Mouse (Mus musculus) liver, embryonic 16.5 days (tissue): ENCODE measurements around the gene Tbc1d22a. TPM values are rescaled to one million over a fixed set of nuclear protein-coding genes. Genes with fewer than 3 reads are reported as not detected.

Experiments
- ATAC-seq: fragments of 200-750 bp; cut with Nextera tagmentation; 2 replicates; pipeline ENCODE4 v1.8.0; 2017; ENCODE audit warnings: low read depth, mild to moderate bottlenecking, moderate number of reproducible peaks, moderate library complexity
- H3K27ac ChIP-seq: fragments of 300-500 bp; sonication (generic); 2 replicates; pipeline ENCODE4 v1.5.1; 2014; ENCODE audit warnings: mild to moderate bottlenecking, low read length
- H3K27me3 ChIP-seq: fragments of 300-500 bp; sonication (generic); 2 replicates; pipeline ENCODE4 v1.6.1; 2014; ENCODE audit warnings: low read depth, low read length, mixed read lengths; ENCODE audit not compliant: control insufficient read depth, insufficient read depth
- H3K36me3 ChIP-seq: fragments of 300-500 bp; sonication (generic); 2 replicates; pipeline ENCODE4 v1.6.1; 2014; ENCODE audit warnings: mild to moderate bottlenecking; ENCODE audit not compliant: control insufficient read depth, insufficient read depth
- H3K4me1 ChIP-seq: fragments of 300-500 bp; sonication (generic); 2 replicates; pipeline ENCODE4 v1.6.1; 2014; ENCODE audit warnings: low read depth, low read length, mixed read lengths; ENCODE audit not compliant: control insufficient read depth
- H3K4me2 ChIP-seq: fragments of 300-500 bp; sonication (generic); 2 replicates; pipeline ENCODE4 v1.6.1; 2014; ENCODE audit warnings: low read depth, low read length, mixed read lengths
- H3K4me3 ChIP-seq: fragments of 300-500 bp; sonication (generic); 2 replicates; pipeline ENCODE4 v1.5.1; 2014; ENCODE audit warnings: low read depth, mild to moderate bottlenecking, low read length
- H3K9ac ChIP-seq: fragments of 300-500 bp; sonication (generic); 2 replicates; pipeline ENCODE4 v1.6.1; 2014; ENCODE audit warnings: low read depth, low read length
- H3K9me3 ChIP-seq: fragments of 300-500 bp; sonication (generic); replicated peaks from 2 replicates; pipeline ENCODE4 v1.6.1; 2016; ENCODE audit warnings: low read length; ENCODE audit not compliant: control insufficient read depth
- WGBS: fragments of 180-500 bp; shearing (Covaris S2); extraction: QIAGEN DNeasy Blood & Tissue Kit; methylation state at CpG from one replicate; pipeline ENCODE4 v1.1.7; 2014; ENCODE audit not compliant: insufficient replicate concordance; 5-methylcytosine and 5-hydroxymethylcytosine counted together
- polyA plus RNA-seq: library from polyadenylated mRNA; unstranded; fragments of >200 nt; fragmentation: Nextera tagmentation; extraction: Ambion mirVana; gene quantifications from 2 replicates; pipeline ENCODE4 v1.2.1, GENCODE M21; 2015

Gene Tbc1d22a
- polyA plus RNA-seq = 6.8 and 8.1 TPM in 2 replicates

DNA sequence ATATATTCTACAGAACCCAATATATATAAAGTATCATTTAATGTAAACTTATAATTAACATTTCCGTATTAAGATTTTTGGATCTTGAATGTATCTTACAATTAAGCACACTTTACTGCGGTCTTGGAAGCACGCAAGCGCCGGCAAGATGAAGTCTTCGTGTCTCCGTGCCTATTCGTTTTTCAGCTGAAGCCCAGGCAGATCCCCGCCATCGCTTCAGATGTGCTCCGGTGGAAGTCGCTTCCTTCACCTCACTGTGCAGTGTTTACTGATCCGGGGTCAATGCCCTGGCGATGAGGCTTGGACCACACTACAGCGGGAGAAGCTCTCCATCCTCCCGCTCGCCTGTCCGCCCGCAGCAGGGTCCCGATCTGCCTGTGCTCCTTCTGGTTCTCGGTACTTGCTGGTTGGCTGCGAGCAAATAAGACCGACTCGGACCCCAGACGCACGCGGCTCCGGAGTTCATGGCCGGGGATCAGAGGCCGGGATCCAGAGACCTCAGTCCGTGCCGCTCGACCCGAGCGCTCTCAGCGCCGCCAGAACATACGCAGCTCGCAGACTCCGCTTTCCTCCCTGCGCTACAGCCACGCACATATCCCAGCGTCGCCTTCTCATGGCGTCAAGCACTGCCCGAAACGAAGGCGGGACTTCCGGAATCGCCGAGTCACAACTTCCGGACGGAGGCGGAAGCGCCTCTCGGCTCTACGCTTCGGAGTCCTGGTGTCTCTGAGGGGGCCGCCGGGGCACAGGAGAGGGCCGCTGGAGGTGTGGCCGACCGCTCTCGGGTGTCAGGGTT, at the start of gene Tbc1d22a:
TSS of gene Tbc1d22a (plus strand) at position 707 of the 796 bp plus-strand sequence.
- Histone ChIP-seq H3K4me3 (peak within 1 kb of the TSS; percentile 90), H3K9ac (peak within 1 kb of the TSS; percentile 92), H3K4me1 (peaks cover 16% of the 10 kb centered on the region), H3K27ac (peak within 1 kb of the TSS; percentile 92), H3K27me3 (no peaks in the 10 kb centered on the region), H3K36me3 (no peaks in the 10 kb centered on the region; the same call in 1 of the 2 replicates), H3K9me3 (no peaks in the 10 kb centered on the region), H3K4me2 (peak within 1 kb of the TSS; percentile 82)
- ATAC-seq = peak; percentile 87
- WGBS = under 1% methylated on average over 64 of the region's 64 CpGs

DNA sequence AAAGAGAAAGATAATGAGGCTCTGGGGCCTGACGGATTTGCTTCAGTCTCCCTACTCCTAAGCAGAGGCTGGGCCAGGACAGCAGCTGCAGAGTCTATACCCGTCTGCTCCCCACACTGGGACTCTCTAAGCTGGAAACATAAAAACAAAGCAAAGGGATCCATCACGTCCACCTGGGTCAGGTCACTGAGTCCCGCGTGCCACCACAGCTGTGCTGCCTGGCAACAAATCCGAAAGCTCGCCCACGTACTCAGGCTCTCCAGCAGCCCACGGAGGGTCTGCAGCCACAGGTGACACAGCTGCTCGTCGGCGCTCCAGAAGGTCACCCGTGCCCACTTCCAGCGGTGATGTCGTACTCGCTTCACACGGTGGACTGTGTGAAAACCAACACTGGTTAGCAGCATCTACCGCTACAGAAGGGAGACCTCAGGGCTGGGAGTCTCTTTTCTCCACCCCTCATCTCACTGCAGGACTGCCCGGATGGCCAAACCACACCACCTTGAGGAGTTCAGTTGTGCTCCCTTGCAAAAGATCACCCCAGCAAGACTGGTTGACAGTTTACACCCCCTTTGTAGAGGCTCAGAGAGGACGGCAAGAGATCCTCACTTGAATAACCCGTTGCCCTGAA, 49.4 kb upstream of the Tbc1d22a start:
- 77% methylated on average over 21 of the region's 21 CpGs for WGBS
- Histone ChIP-seq H3K4me2 (no peak overlapping the region), H3K27ac (no peak overlapping the region), H3K9me3 (no peaks in the 10 kb centered on the region), H3K9ac (no peak overlapping the region), H3K36me3 (no peaks in the 10 kb centered on the region), H3K4me3 (no peak overlapping the region), H3K27me3 (no peaks in the 10 kb centered on the region), H3K4me1 (no peaks in the 10 kb centered on the region)
- no peak for ATAC-seq

DNA sequence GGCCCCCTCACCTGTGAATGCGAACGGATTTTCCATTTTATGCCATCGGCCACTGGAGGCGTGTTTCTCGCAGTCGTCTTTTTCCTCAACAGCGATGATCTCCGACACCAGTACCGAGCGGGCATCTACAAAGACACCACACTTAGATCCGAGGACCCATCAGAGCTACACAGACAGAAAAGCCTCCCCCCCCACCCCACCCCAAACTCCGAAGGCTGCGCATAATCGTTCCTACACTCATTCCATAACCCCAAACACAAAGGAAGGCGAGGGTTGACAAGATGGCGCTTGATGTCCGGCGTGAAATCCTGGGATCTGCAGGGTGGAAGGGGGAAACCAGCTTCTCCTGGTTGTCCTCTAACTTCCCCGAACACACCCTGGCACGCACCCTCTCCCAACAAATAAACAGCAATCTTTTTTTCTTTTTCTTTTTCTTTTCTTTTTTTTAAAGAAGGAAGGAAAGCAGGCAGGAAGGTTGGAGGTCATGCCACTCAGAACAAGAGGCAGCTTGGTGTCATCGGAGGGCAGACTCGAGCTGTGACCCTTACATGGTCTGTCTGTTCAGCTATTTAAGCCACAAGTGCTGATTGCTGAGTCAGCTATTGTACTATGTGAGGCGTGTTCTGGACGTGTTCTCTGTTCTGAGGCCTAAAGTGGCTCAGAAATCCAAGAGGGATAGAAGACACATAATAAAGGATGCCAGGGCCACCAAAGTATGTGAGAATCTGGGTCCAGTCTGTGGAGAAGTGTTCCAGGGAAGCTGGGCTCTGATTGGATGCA, 48.3 kb upstream of the Tbc1d22a start:
- no peaks in the 10 kb centered on the region for H3K4me1 ChIP-seq
- H3K27me3 ChIP-seq = no peaks in the 10 kb centered on the region
- H3K4me3 ChIP-seq = no peak overlapping the region
- no peaks in the 10 kb centered on the region for H3K36me3 ChIP-seq
- no peaks in the 10 kb centered on the region for H3K9me3 ChIP-seq
- H3K9ac ChIP-seq = no peak overlapping the region
- no peak overlapping the region for H3K4me2 ChIP-seq
- no peak for ATAC-seq
- WGBS = 72% methylated on average over 24 of the region's 24 CpGs
- no peak overlapping the region for H3K27ac ChIP-seq

DNA sequence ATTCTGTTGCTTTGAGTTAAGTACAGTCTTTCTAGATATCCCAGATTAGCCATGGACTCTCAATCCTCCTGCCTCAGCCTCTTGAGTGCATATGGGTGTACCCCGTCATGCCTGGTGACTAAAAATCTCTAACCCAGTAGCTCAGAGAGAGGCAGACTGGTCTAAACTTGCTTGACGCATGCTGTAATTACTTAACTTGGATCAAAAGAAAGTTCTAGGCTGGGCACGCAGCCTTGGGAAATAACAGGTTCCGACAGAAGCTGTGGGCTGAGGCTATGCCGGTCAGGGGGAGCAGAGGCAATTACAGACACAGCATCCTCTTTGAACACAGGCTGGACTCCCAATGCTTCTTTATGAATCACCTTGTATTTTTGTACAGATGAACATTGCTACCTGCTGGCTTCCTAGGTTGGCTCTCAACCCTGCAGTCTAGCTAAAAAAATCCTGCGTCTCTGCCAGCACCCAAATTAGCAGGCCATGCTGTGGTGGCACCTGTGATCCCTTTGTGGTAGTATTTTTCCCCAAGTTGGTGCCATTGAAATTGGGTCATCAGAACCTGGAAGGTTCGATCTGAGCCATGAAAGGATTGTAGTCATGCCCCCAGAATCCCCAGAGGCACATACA, 47.1 kb upstream of the Tbc1d22a start:
- Histone ChIP-seq H3K4me2 (no peak overlapping the region), H3K27me3 (no peaks in the 10 kb centered on the region), H3K9me3 (no peaks in the 10 kb centered on the region), H3K27ac (no peak overlapping the region), H3K4me3 (no peak overlapping the region), H3K36me3 (no peaks in the 10 kb centered on the region), H3K4me1 (no peaks in the 10 kb centered on the region), H3K9ac (no peak overlapping the region)
- no peak for ATAC-seq
- 75% methylated on average over 7 of the region's 7 CpGs for WGBS

DNA sequence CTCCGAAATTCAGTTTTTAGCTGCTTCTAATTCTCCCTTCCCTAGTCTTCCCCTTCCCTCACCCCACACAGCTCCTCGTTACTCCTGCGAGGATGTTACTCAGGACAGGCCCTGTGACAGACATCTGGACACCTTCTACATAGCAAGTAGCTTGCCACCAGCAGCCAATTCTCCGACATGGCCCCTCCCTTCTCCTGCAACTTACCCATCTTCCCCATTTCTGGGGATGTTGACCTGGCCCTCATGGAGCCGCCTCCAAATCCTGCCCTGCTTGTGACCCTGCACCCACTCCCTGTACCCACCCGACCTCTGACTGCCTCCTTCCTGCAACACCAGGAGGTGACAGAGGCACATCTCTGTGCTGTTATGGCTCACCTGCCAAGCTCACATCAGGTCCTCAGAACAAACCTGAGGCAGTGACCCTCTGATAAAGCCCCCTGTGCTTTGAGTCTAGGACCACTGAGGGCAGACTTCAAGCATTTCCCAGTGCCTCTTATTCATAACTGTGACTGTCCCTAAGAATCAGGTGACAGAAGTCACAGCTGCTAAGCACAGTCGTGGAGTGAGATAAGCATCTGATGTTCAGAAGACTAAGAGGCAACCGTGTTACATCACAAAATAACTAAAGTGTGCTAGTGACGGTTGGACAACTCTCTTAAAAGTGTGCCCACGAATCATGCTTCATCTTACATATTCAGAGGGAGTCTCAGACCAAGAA, 46.3 kb upstream of the Tbc1d22a start:
- no peaks in the 10 kb centered on the region for H3K4me1 ChIP-seq
- H3K27ac ChIP-seq = no peak overlapping the region
- no peak overlapping the region for H3K4me2 ChIP-seq
- no peaks in the 10 kb centered on the region for H3K27me3 ChIP-seq
- WGBS = 55% methylated on average over 10 of the region's 10 CpGs
- H3K4me3 ChIP-seq = no peak overlapping the region
- H3K36me3 ChIP-seq = no peaks in the 10 kb centered on the region
- no peaks in the 10 kb centered on the region for H3K9me3 ChIP-seq
- peak; percentile 22; the same call in 1 of the 2 replicates for ATAC-seq
- H3K9ac ChIP-seq = no peak overlapping the region

DNA sequence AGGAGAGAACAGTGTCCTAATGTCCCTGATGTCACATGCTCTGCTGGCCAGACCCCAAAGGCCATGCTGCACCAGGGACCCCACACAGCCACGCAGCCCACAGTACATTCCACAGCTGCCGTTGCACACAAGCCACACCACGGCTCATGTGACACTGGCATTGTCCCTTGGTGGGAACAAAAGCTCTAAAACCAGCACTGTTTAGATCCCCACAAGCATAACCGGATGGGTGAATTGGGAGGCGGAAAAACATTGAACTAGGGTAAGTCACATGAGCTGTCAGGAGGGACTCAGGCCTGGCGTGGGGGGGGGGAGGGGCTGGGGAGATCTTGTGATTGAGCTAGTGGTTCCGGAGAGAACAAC, 45.8 kb upstream of the Tbc1d22a start:
- H3K4me2 ChIP-seq = no peak overlapping the region
- 34% methylated on average over 7 of the region's 7 CpGs for WGBS
- H3K36me3 ChIP-seq = no peaks in the 10 kb centered on the region
- no peaks in the 10 kb centered on the region for H3K27me3 ChIP-seq
- no peaks in the 10 kb centered on the region for H3K9me3 ChIP-seq
- ATAC-seq = 0 out of 2 replicates have a peak, but pooled peaks have one; percentile 7
- no peak overlapping the region for H3K9ac ChIP-seq
- H3K27ac ChIP-seq = no peak overlapping the region
- no peaks in the 10 kb centered on the region; the same call in 1 of the 2 replicates for H3K4me1 ChIP-seq
- no peak overlapping the region for H3K4me3 ChIP-seq

DNA sequence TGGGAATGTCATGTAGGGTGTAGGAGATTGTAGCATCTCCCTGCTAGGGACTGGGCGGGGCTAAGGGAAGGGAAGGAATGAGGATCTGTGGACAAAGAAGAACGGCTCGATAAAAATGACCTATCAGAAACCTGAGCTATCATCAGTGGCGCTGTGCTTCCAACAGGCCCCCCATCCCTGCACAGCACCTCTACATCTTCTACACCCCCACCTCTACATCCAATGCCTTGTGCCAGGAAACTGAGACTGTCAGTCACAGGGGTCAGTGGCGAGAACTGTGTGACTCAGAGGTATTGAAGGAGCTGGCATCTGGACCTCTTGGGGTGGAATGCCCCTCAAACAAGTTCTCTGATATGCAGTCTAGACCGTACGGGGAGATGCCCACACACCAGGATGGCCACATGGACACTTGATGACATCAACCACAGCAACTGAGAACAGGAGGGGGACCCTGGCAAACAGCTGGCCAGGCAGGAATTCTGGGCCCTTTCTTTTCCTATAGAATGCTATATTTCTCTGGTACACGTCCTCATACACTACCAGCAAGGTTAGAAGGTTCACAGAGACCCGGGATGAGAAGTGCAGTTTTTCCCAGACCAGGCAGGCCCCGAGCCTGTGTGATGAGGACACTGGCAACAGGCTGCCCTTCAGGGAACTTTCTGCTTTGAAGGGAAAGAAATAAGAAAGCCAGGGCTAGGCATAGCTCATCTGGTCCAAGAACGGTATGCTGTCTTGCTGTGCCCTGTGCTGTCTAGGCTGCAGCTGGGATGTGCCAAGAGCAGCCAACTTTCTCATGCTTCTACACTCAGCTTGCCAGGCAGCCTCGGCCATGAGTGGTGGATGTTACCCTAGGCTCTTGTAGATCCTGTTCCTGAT, 45.1 kb upstream of the Tbc1d22a start:
- Histone ChIP-seq H3K36me3 (no peaks in the 10 kb centered on the region), H3K4me1 (no peaks in the 10 kb centered on the region; the same call in 1 of the 2 replicates), H3K27ac (no peak overlapping the region), H3K9ac (no peak overlapping the region), H3K4me2 (no peak overlapping the region), H3K4me3 (no peak overlapping the region), H3K27me3 (no peaks in the 10 kb centered on the region), H3K9me3 (no peaks in the 10 kb centered on the region)
- WGBS = 58% methylated on average over 12 of the region's 12 CpGs
- ATAC-seq = no peak

DNA sequence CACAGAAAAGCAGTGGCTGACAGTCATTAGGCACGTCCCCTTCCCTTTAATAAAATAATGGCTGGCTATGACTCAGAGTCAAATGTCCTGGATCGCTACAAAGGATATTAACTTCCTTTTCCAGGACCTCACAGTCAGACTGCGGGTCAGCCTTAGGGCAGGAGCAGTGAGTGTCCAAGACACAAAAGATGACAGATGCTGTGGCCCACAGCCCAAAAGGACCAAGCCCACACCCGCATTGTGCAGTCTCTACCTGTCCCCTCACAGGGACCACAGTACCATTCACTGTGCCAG, 44.5 kb upstream of the Tbc1d22a start:
- H3K36me3 ChIP-seq = no peaks in the 10 kb centered on the region
- H3K4me2 ChIP-seq = no peak overlapping the region
- no peaks in the 10 kb centered on the region for H3K9me3 ChIP-seq
- no peak overlapping the region for H3K9ac ChIP-seq
- H3K27ac ChIP-seq = no peak overlapping the region
- H3K4me1 ChIP-seq = no peaks in the 10 kb centered on the region; the same call in 1 of the 2 replicates
- no peak overlapping the region for H3K4me3 ChIP-seq
- H3K27me3 ChIP-seq = no peaks in the 10 kb centered on the region
- whole genome bisulfite sequencing = 55% methylated on average over 4 of the region's 4 CpGs
- ATAC-seq = peak; percentile 45
